Mouse (Mus musculus): ENCODE results near the gene H3f3a. TPM values are rescaled to one million over a fixed set of nuclear protein-coding genes. Genes with fewer than 3 reads are reported as not detected.

H3f3a gene
- polyA plus RNA-seq, 1 experiment, result 597 TPM

- Histone ChIP-seq H3K4me3 (no peak overlapping the region), H3K4me2 (ENCODE audit: low read depth) (peak overlapping the region; percentile 54)
- no peak for TF ChIP-seq E2F4 (IDR thresholded peaks at IDR 0.05; ENCODE audit: insufficient read depth)
These were observed 17.0 kb upstream of the H3f3a start for GRCm38 (mm10) chr1:180830588-180831346.

GRCm38 (mm10) chr1:180830175-180830574, 16.4 kb upstream of the H3f3a start:
- Histone ChIP-seq H3K79me2 (ENCODE audit: control insufficient read depth, insufficient read depth) (no peaks in the 10 kb centered on the region), H3K4me2 (ENCODE audit: low read depth) (peak overlapping the region; percentile 54), H3K36me3 (ENCODE audit: control insufficient read depth, insufficient read depth) (no peaks in the 10 kb centered on the region), H3ac (ENCODE audit: control insufficient read depth, insufficient read length) (no peak overlapping the region), H3K4me3 (no peak overlapping the region), H3K27me3 (ENCODE audit: control insufficient read depth, insufficient read depth, insufficient read length) (no peaks in the 10 kb centered on the region)
- no peak for TF ChIP-seq REST (IDR thresholded peaks at IDR 0.05; ENCODE audit: insufficient read depth, insufficient read length)
- TF ChIP-seq CEBPB (IDR thresholded peaks at IDR 0.05; ENCODE audit: insufficient read depth, poor library complexity, severe bottlenecking), result no peak
- no peak for TF ChIP-seq MYOD1 (IDR thresholded peaks at IDR 0.05; ENCODE audit: control insufficient read depth in 1 of 3, insufficient read length in 2 of 3, low read depth in 2 of 3)
- no peak for TF ChIP-seq TCF12 (IDR thresholded peaks at IDR 0.05; ENCODE audit: insufficient read depth, poor library complexity, severe bottlenecking)
- TF ChIP-seq POLR2A (IDR thresholded peaks at IDR 0.05; ENCODE audit: insufficient read length, low read depth), result no peak

More at GRCm38 (mm10) chr1:180830588-180831346, 17.0 kb upstream of the H3f3a start:
- Histone ChIP-seq H3K36me3 (ENCODE audit: control insufficient read depth, insufficient read depth) (no peaks in the 10 kb centered on the region), H3K79me2 (ENCODE audit: control insufficient read depth, insufficient read depth) (no peaks in the 10 kb centered on the region), H3K27me3 (ENCODE audit: control insufficient read depth, insufficient read depth, insufficient read length) (no peaks in the 10 kb centered on the region), H3ac (ENCODE audit: control insufficient read depth, insufficient read length) (no peak overlapping the region)

GRCm38 (mm10) chr1:180829775-180830174, 16.0 kb upstream of the H3f3a start:
- Histone ChIP-seq H3ac (ENCODE audit: control insufficient read depth, insufficient read length) (no peak overlapping the region), H3K4me3 (no peak overlapping the region), H3K79me2 (ENCODE audit: control insufficient read depth, insufficient read depth) (no peaks in the 10 kb centered on the region), H3K36me3 (ENCODE audit: control insufficient read depth, insufficient read depth) (no peaks in the 10 kb centered on the region), H3K4me2 (ENCODE audit: low read depth) (peak overlapping the region; percentile 54), H3K27me3 (ENCODE audit: control insufficient read depth, insufficient read depth, insufficient read length) (no peaks in the 10 kb centered on the region)
- no peak for TF ChIP-seq POLR2A (IDR thresholded peaks at IDR 0.05; ENCODE audit: insufficient read length, low read depth)
- TF ChIP-seq MYOG (IDR thresholded peaks at IDR 0.05; ENCODE audit: control insufficient read depth in 1 of 3, insufficient read depth in 1 of 3, insufficient read length in 2 of 3, low read depth in 2 of 3), result no peak

- H3K36me3 ChIP-seq (ENCODE audit: control insufficient read depth, insufficient read depth), result no peaks in the 10 kb centered on the region
- no peak for TF ChIP-seq MYOD1 (IDR thresholded peaks at IDR 0.05; ENCODE audit: control insufficient read depth in 1 of 3, insufficient read length in 2 of 3, low read depth in 2 of 3)
- no peak for TF ChIP-seq SRF (IDR thresholded peaks at IDR 0.05; ENCODE audit: control insufficient read depth, insufficient read length, low read depth)
- TF ChIP-seq TCF3 (IDR thresholded peaks at IDR 0.05; ENCODE audit: insufficient read length, low read depth), result no peak
- no peak for TF ChIP-seq E2F4 (IDR thresholded peaks at IDR 0.05; ENCODE audit: insufficient read depth)
- TF ChIP-seq TCF12 (IDR thresholded peaks at IDR 0.05; ENCODE audit: insufficient read depth, poor library complexity, severe bottlenecking), result no peak
- no peak for TF ChIP-seq MAX (IDR thresholded peaks at IDR 0.05; ENCODE audit: low read depth)
- TF ChIP-seq POLR2AphosphoS2 (IDR thresholded peaks at IDR 0.05; ENCODE audit: insufficient read length, low read depth), result no peak
- no peak for TF ChIP-seq MYOG (IDR thresholded peaks at IDR 0.05; ENCODE audit: control insufficient read depth in 1 of 3, insufficient read depth in 1 of 3, insufficient read length in 2 of 3, low read depth in 2 of 3)
- TF ChIP-seq CEBPB (IDR thresholded peaks at IDR 0.05; ENCODE audit: insufficient read depth, poor library complexity, severe bottlenecking), result no peak
- no peak for TF ChIP-seq REST (IDR thresholded peaks at IDR 0.05; ENCODE audit: insufficient read depth, insufficient read length)
- no peak for TF ChIP-seq POLR2A (IDR thresholded peaks at IDR 0.05; ENCODE audit: insufficient read length, low read depth)
- no peak for TF ChIP-seq USF1 (IDR thresholded peaks at IDR 0.05; ENCODE audit: low read depth)
- no peak overlapping the region for H3K4me3 ChIP-seq
- H3K79me2 ChIP-seq (ENCODE audit: control insufficient read depth, insufficient read depth), result no peaks in the 10 kb centered on the region
- no peaks in the 10 kb centered on the region for H3K27me3 ChIP-seq (ENCODE audit: control insufficient read depth, insufficient read depth, insufficient read length)
- H3K4me2 ChIP-seq (ENCODE audit: low read depth), result no peak overlapping the region
- no peak overlapping the region for H3ac ChIP-seq (ENCODE audit: control insufficient read depth, insufficient read length)
These were observed 12.9 kb upstream of the H3f3a start for GRCm38 (mm10) chr1:180826634-180827033.

- Histone ChIP-seq H3K4me2 (ENCODE audit: low read depth) (no peak overlapping the region), H3ac (ENCODE audit: control insufficient read depth, insufficient read length) (no peak overlapping the region), H3K36me3 (ENCODE audit: control insufficient read depth, insufficient read depth) (no peaks in the 10 kb centered on the region), H3K27me3 (ENCODE audit: control insufficient read depth, insufficient read depth, insufficient read length) (no peaks in the 10 kb centered on the region), H3K79me2 (ENCODE audit: control insufficient read depth, insufficient read depth) (no peaks in the 10 kb centered on the region), H3K4me3 (no peak overlapping the region)
- no peak for TF ChIP-seq MAX (IDR thresholded peaks at IDR 0.05; ENCODE audit: low read depth)
- TF ChIP-seq REST (IDR thresholded peaks at IDR 0.05; ENCODE audit: insufficient read depth, insufficient read length), result no peak
- TF ChIP-seq TCF3 (IDR thresholded peaks at IDR 0.05; ENCODE audit: insufficient read length, low read depth), result no peak
- no peak for TF ChIP-seq POLR2AphosphoS2 (IDR thresholded peaks at IDR 0.05; ENCODE audit: insufficient read length, low read depth)
- no peak for TF ChIP-seq CEBPB (IDR thresholded peaks at IDR 0.05; ENCODE audit: insufficient read depth, poor library complexity, severe bottlenecking)
These were observed 11.0 kb upstream of the H3f3a start for GRCm38 (mm10) chr1:180824721-180825120.

Measured in myocyte (in vitro differentiated cells).